Mouse (Mus musculus): ENCODE measurements at regions not wholly inside any gene's neighbourhood (a gene's known extent, or its start where the extent isn't known, plus 50 kb on each side); places are given as distances from the start of the nearest gene placed in this dataset.

GRCm38 (mm10) chr2:159401421-159402100 is 607.0 kb downstream of the Dhx35 start:
- DNase-seq: no peak

DNA sequence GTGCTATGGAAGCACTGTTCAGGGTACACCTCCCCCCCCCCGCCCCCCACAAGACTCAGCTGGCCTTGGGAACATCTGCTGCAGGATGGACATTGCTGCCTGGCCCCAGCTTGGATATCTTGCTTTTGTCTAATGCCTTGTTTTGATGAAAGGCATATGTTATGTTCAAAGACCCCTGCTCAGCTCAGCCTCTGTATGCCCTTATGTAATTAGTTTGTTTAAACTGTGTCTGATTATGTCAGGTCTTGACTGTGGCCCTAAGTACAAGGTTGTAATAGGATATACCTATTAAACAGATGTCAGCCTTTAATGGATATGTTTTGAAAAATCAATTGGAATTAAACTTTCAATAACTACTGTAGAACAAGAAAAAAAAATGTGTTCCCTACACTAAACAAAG is 610.3 kb downstream of the Dhx35 start:
- no peak for DNase-seq

- DNase-seq: no peak
Measured at GRCm38 (mm10) chr2:159414599-159414998, 620.0 kb downstream of the Dhx35 start.

DNA sequence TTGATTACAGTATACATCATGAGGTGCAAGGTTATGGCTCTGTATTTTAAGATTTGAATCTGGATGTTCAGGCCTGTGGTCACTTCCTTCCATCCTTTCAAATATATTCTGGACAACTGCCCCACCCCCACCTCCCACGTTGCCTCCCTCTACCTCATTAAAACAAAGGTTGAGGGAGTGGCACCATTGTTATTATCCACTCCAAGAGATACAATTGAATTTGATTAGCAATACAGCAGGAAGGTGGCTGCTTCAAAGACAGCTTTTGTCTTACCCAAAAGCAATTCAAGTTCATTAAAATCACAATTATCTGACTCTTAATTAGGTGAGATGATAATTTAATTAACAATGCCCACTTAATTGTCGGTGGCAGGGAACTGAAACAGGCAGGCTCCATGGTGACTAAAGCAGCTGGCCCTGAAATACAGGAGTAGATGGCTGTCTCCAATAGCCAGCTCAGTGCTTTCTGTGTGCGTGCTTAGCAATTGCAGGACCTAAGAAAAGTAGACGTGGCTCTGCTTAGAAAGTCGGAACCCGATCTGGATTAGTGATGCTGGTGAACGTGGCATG is 623.8 kb downstream of the Dhx35 start:
- DNase-seq: no peak

- DNase-seq: no peak
Measured at GRCm38 (mm10) chr2:159422281-159422937, 627.8 kb downstream of the Dhx35 start.

GRCm38 (mm10) chr2:159428201-159428600 is 633.6 kb downstream of the Dhx35 start:
- no peak for DNase-seq

- no peak for DNase-seq
Measured at GRCm38 (mm10) chr2:159430577-159431329, 636.1 kb downstream of the Dhx35 start.

DNA sequence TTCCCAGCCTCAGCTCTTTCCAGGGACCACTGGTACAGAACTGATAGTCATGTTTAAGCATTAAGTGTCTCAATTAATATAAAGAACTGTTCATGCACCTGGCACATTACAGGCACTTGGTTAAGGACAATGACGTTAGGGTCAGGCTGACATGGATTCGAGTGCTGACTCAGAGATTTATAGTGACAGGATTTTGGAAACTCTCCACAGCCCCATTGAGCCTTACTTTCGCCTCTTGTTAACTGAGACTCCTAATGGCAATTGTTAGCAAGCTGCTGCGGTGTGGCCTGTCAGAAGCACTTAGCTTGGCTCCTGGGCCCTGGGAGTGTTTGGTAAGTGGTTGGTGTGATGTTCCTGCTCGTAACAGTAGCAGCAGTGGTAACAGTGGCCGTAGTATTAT is 644.4 kb downstream of the Dhx35 start:
- DNase-seq: no peak

GRCm38 (mm10) chr2:159443581-159443980 is 649.0 kb downstream of the Dhx35 start:
- no peak for DNase-seq

GRCm38 (mm10) chr2:159446434-159446833 is 651.8 kb downstream of the Dhx35 start:
- DNase-seq: no peak

DNA sequence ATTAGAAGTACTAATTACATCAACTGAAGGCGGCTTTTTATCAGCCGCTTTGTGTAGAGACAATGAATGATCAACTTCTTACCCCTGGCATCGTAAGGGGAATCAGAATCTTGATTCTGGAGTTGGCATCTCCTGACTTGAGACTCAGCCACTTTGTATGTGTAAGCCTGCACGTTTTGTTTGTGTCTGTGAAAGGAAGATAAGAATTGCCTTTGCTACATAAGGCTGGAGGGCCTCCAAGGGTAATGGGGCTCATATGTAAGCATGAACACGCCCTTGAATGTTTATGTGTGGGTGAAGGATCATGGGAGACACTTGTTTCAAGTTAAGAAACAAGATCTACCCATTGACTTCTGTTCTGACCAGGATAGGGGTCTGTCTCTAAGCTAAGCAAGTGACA is 652.3 kb downstream of the Dhx35 start:
- DNase-seq: no peak

DNA sequence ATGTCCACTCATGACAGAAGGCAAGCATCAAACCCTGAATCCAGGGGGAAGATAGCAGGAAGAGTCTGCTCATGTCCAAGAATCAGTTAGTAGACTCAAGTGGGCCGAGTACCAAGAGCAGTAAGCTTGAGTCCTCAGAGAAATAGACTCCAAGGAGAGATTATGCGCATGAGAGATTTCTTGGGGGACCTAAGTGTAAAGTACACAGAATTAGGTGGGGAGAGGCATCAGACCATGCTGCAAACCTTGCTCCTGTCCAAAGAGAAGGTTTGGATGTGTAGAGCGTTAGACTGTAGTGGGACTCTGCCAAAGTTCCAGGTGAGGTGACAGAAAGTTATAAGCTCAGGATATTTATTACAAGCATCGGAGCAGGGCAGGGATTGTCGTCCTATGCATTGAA is 654.4 kb downstream of the Dhx35 start:
- DNase-seq: no peak

- no peak for DNase-seq
Measured at GRCm38 (mm10) chr2:159451439-159451838, 656.8 kb downstream of the Dhx35 start.

- DNase-seq: no peak
Measured at GRCm38 (mm10) chr2:159481399-159482080, 686.9 kb downstream of the Dhx35 start.

GRCm38 (mm10) chr2:159491090-159491489 is 696.5 kb downstream of the Dhx35 start:
- no peak for DNase-seq

DNA sequence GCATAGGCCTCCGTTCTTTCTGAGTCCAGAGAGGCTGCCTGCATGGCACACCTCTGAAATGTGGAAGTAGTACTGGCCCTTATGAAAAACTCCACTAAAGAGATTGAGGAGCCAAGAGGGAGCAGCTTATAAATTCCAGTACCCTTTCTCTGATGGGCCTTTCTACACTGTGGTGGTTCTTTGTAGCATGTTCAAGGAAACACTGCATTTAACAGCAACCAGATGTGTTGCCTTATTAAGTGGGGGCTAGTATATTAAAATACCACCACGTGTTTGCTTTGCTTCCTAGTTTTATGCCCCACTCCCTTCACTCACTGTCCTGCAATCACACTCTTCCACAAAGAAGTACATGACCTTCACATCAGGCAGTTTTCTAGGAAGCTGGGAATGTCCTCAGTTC is 704.1 kb downstream of the Dhx35 start:
- no peak for DNase-seq

GRCm38 (mm10) chr2:159501039-159501438 is 706.4 kb downstream of the Dhx35 start:
- DNase-seq: no peak

GRCm38 (mm10) chr2:159519066-159519465 is 724.5 kb downstream of the Dhx35 start:
- DNase-seq: no peak

DNA sequence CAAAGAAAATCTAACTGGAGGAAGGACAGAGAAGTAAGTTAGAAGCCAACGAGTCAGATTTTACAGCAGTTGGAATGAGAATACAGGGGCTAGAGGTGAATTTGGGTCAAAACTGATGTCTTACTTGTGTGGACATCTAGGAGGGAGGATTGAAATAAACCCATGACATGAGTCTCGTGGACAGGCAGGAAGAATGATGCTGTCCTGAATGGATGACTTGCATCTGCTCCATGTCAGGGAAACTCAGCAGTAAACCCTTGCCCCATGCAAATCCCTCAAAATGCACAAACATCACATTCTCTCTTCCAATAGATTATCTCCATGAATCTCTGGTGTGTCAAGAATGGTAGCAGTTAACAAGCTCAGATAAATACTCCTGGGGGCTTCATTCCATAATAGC is 729.1 kb downstream of the Dhx35 start:
- DNase-seq: no peak

GRCm38 (mm10) chr2:159534951-159535350 is 740.3 kb downstream of the Dhx35 start:
- no peak for DNase-seq

DNA sequence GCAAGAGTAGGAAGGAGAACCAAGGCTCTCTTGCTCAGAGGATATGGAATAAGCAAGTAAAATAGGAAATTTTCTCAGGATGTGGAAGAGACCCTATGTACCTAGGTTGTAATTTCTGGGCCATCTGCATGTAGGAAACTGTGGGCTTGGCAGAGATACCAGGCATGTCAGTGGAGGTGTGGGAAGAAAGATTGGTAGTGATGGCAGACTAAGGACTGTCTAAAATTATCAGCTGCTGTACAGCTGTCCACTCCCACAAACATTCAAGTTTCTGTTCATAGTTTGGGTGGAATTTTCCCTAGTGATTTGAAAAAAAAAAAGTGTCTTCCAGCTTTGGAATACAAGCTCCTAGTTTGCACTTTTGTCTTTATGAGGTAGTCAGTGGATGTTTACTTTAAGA is 744.7 kb downstream of the Dhx35 start:
- DNase-seq: no peak

GRCm38 (mm10) chr2:159557567-159557966 is 763.0 kb downstream of the Dhx35 start:
- no peak for DNase-seq

GRCm38 (mm10) chr2:159565255-159565654 is 768.7 kb downstream of the Gm826 start:
- no peak for DNase-seq

Data from thymus, postnatal 36 days (tissue).